ENCODE assay signal across 8 mouse cellular contexts in genomic region chr11:50379023-50379752, GRCm38 (mm10). TPM values are rescaled to one million over a fixed set of nuclear protein-coding genes. Genes with fewer than 3 reads are reported as not detected.
DNase-seq lines count a peak whose midpoint lies in the region; ATAC-seq and TF ChIP-seq lines count a peak whose summit lies in the region.

No protein-coding gene starts in this region.

- peaks cover 24% of the 10 kb centered on the region for H3K4me1 ChIP-seq in kidney, embryonic 15.5 days
- H3K4me1 ChIP-seq in cortical plate, adult 2 months (ENCODE audit: control insufficient read depth, insufficient read depth, low read length), result peaks cover 3% of the 10 kb centered on the region; the same call in 1 of the 2 replicates
- H3K4me1 ChIP-seq in hindbrain, embryonic 15.5 days (replicated peaks), result peaks cover 34% of the 10 kb centered on the region
- H3K4me1 ChIP-seq in midbrain, embryonic 15.5 days, result peaks cover 34% of the 10 kb centered on the region

- peak overlapping the region; percentile 96 for H3K4me2 ChIP-seq in kidney, embryonic 15.5 days
- peak overlapping the region; percentile 90 for H3K4me2 ChIP-seq in hindbrain, embryonic 15.5 days
- H3K4me2 ChIP-seq in midbrain, embryonic 15.5 days, result peak overlapping the region; percentile 66

- H3K9ac ChIP-seq in kidney, embryonic 15.5 days, result peak overlapping the region; percentile 100
- peak overlapping the region; percentile 100 for H3K9ac ChIP-seq in hindbrain, embryonic 15.5 days
- peak overlapping the region; percentile 100 for H3K9ac ChIP-seq in midbrain, embryonic 15.5 days

- WGBS in kidney, embryonic 15.5 days, result 52% methylated on average over 12 of the region's 12 CpGs
- WGBS in hindbrain, embryonic 15.5 days, result 64% methylated on average over 12 of the region's 12 CpGs
- WGBS in midbrain, embryonic 15.5 days, result 72% methylated on average over 12 of the region's 12 CpGs

- H3K4me3 ChIP-seq in kidney, embryonic 15.5 days (replicated peaks), result peak overlapping the region; percentile 99
- peak overlapping the region; percentile 63 for H3K4me3 ChIP-seq in cortical plate, adult 2 months (ENCODE audit: insufficient read depth, low read length)
- H3K4me3 ChIP-seq in hindbrain, embryonic 15.5 days, result peak overlapping the region; percentile 98
- peak overlapping the region; percentile 65 for H3K4me3 ChIP-seq in midbrain, embryonic 15.5 days

- DNase-seq in kidney, adult 11 months, result no peak
- no peak for DNase-seq in left cerebral cortex, adult 9 months (ENCODE audit: low spot score in 2 of 2)
- no peak for DNase-seq in gastrocnemius, postnatal 4 days (ENCODE audit: low spot score in 2 of 2)
- no peak for DNase-seq in spleen, adult 12 weeks (ENCODE audit: low spot score)

- no peaks in the 10 kb centered on the region for H3K9me3 ChIP-seq in kidney, embryonic 15.5 days (replicated peaks)
- no peaks in the 10 kb centered on the region for H3K9me3 ChIP-seq in hindbrain, embryonic 15.5 days
- no peaks in the 10 kb centered on the region for H3K9me3 ChIP-seq in midbrain, embryonic 15.5 days

- TF ChIP-seq POLR2A in cortical plate, adult 2 months (IDR thresholded peaks at IDR 0.05; ENCODE audit: extremely low read depth, insufficient read depth, low read length), result no peak

- no peak overlapping the region for H3K27ac ChIP-seq in kidney, embryonic 15.5 days
- H3K27ac ChIP-seq in cortical plate, adult 2 months (ENCODE audit: insufficient read depth, low read length), result no peak overlapping the region
- H3K27ac ChIP-seq in hindbrain, embryonic 15.5 days (replicated peaks), result no peak overlapping the region
- 0 out of 2 replicates have a peak overlapping the region, but pooled peaks have one; percentile 96 for H3K27ac ChIP-seq in midbrain, embryonic 15.5 days

- H3K27me3 ChIP-seq in kidney, embryonic 15.5 days, result no peaks in the 10 kb centered on the region
- no peaks in the 10 kb centered on the region for H3K27me3 ChIP-seq in hindbrain, embryonic 15.5 days
- H3K27me3 ChIP-seq in midbrain, embryonic 15.5 days (replicated peaks), result no peaks in the 10 kb centered on the region

- no peak for TF ChIP-seq CTCF in cortical plate, adult 2 months (IDR thresholded peaks at IDR 0.05; ENCODE audit: extremely low read depth, insufficient read depth, low read length)

- no peak for ATAC-seq in kidney, embryonic 15.5 days (replicated peaks; ENCODE audit: low FRiP score)
- no peak for ATAC-seq in hindbrain, embryonic 15.5 days (ENCODE audit: low FRiP score, low read depth)
- ATAC-seq in midbrain, embryonic 15.5 days (replicated peaks), result no peak

- H3K36me3 ChIP-seq in kidney, embryonic 15.5 days, result peaks cover 35% of the 10 kb centered on the region
- peaks cover 24% of the 10 kb centered on the region for H3K36me3 ChIP-seq in hindbrain, embryonic 15.5 days
- peaks cover 12% of the 10 kb centered on the region for H3K36me3 ChIP-seq in midbrain, embryonic 15.5 days (replicated peaks)

RNA-seq across cellular contexts. Expression of gene Hnrnph1, which starts 2.4 kb away (rescaled TPM):
- 498 and 501 TPM in 2 replicates for polyA plus RNA-seq in kidney, embryonic 15.5 days (2015; fragmentation: Nextera tagmentation; extraction: Ambion mirVana)
- 227 and 311 TPM in 2 replicates for polyA plus RNA-seq in cortical plate, adult 2 months (2012; rRNA removed)
- 418 and 450 TPM in 2 replicates for polyA plus RNA-seq in hindbrain, embryonic 15.5 days (2015; fragmentation: Nextera tagmentation; extraction: Ambion mirVana)
- polyA plus RNA-seq in midbrain, embryonic 15.5 days (2015; fragmentation: Nextera tagmentation; extraction: Ambion mirVana), result 509 and 525 TPM in 2 replicates
- total RNA-seq in gastrocnemius, postnatal 4 days (2021), result 100 to 1,000 TPM; 217 to 271 TPM

RNA-seq across cellular contexts. Expression of gene Cby3, which starts 24.9 kb away (rescaled TPM):
- 0.78 and 1.3 TPM in 2 replicates for polyA plus RNA-seq in kidney, embryonic 15.5 days (2015; fragmentation: Nextera tagmentation; extraction: Ambion mirVana)
- 0.53 and 0.71 TPM in 2 replicates for polyA plus RNA-seq in cortical plate, adult 2 months (2012; rRNA removed)
- 1.1 and 1.8 TPM in 2 replicates for polyA plus RNA-seq in hindbrain, embryonic 15.5 days (2015; fragmentation: Nextera tagmentation; extraction: Ambion mirVana)
- 1.2 and 1.6 TPM in 2 replicates for polyA plus RNA-seq in midbrain, embryonic 15.5 days (2015; fragmentation: Nextera tagmentation; extraction: Ambion mirVana)
- total RNA-seq in gastrocnemius, postnatal 4 days (2021), result not detected

RNA-seq across cellular contexts. Expression of gene Rufy1, which starts 51.7 kb away (rescaled TPM):
- polyA plus RNA-seq in kidney, embryonic 15.5 days (2015; fragmentation: Nextera tagmentation; extraction: Ambion mirVana), result 25.7 and 27.9 TPM in 2 replicates
- polyA plus RNA-seq in cortical plate, adult 2 months (2012; rRNA removed), result 36.4 and 37.5 TPM in 2 replicates
- polyA plus RNA-seq in hindbrain, embryonic 15.5 days (2015; fragmentation: Nextera tagmentation; extraction: Ambion mirVana), result 23.2 and 29.3 TPM in 2 replicates
- polyA plus RNA-seq in midbrain, embryonic 15.5 days (2015; fragmentation: Nextera tagmentation; extraction: Ambion mirVana), result 28.1 and 29.5 TPM in 2 replicates
- 10 to 100 TPM; 22.3 to 23.5 TPM for total RNA-seq in gastrocnemius, postnatal 4 days (2021)

RNA-seq across cellular contexts. Expression of gene Canx, which starts 53.7 kb away (rescaled TPM):
- 372 and 393 TPM in 2 replicates for polyA plus RNA-seq in kidney, embryonic 15.5 days (2015; fragmentation: Nextera tagmentation; extraction: Ambion mirVana)
- 229 and 257 TPM in 2 replicates for polyA plus RNA-seq in cortical plate, adult 2 months (2012; rRNA removed)
- polyA plus RNA-seq in hindbrain, embryonic 15.5 days (2015; fragmentation: Nextera tagmentation; extraction: Ambion mirVana), result 281 and 284 TPM in 2 replicates
- polyA plus RNA-seq in midbrain, embryonic 15.5 days (2015; fragmentation: Nextera tagmentation; extraction: Ambion mirVana), result 258 and 266 TPM in 2 replicates
- 100 to 1,000 TPM; 216 to 225 TPM for total RNA-seq in gastrocnemius, postnatal 4 days (2021)
